Mouse (Mus musculus): ENCODE measurements around the gene Mfsd6. TPM values are rescaled to one million over a fixed set of nuclear protein-coding genes. Genes with fewer than 3 reads are reported as not detected.

Mfsd6 gene
- total RNA-seq (2022): 10 to 100 TPM; 19.9 to 22.8 (median 21.4) TPM

- peak; percentile 29 for DNase-seq (ENCODE audit: low spot score)
Measured at GRCm38 (mm10) chr1:52727056-52727900, at the start of gene Mfsd6. Mfsd6 (minus strand) TSS chr1:52727462.

DNA sequence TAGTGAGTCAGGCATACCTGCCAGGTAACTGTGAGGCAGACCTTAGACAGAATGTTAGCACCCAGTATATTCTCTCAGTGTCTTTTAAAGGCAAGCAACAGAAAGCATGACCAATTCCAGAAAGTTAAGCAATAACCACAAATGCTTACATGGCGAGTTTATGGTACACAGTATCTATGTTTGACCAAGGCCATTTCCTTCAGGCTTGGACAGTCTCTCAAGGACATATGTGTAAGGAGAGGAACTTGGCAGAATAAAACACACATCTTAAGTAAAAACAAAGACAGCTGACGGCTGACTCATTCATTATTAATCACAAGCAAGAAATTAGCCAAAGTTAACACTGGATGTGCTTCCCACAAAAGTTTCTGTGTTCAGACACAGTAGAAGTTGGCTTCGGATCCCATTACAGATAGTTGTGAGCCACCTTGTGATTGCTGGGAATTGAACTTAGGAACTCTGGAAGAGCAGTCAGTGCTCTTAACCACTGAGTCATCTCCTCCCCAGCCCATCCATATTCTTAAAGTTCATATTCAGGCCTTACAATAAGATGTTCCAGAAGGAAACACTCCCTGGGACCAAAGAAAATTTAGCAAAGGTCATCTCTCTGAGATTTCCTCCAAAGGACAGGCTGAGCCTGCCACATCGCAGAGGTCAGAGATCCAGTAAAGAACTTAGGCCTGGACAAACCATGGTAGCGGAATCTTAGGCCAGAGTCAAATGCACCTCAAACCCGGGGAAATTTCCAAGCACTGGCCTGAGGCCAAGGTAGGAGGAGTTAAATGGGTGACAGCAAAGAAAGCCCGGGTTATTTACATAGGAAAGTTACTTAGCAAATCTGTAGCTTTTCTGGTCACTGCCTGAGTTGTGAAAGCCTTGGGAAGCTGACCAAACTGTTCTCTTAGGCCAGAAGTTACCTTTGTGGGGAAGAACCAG lies 38.2 kb upstream of the Mfsd6 start:
- DNase-seq (ENCODE audit: low spot score): peak; percentile 18

- DNase-seq (ENCODE audit: low spot score): no peak
Measured at GRCm38 (mm10) chr1:52763894-52764809, 36.9 kb upstream of the Mfsd6 start.

GRCm38 (mm10) chr1:52758174-52758573 lies 30.9 kb upstream of the Mfsd6 start:
- no peak for DNase-seq (ENCODE audit: low spot score)

- no peak for DNase-seq (ENCODE audit: low spot score)
Measured at GRCm38 (mm10) chr1:52754331-52754730, 27.1 kb upstream of the Mfsd6 start.

GRCm38 (mm10) chr1:52753828-52754227 lies 26.6 kb upstream of the Mfsd6 start:
- no peak for DNase-seq (ENCODE audit: low spot score)

GRCm38 (mm10) chr1:52752706-52753105 lies 25.4 kb upstream of the Mfsd6 start:
- no peak for DNase-seq (ENCODE audit: low spot score)

DNA sequence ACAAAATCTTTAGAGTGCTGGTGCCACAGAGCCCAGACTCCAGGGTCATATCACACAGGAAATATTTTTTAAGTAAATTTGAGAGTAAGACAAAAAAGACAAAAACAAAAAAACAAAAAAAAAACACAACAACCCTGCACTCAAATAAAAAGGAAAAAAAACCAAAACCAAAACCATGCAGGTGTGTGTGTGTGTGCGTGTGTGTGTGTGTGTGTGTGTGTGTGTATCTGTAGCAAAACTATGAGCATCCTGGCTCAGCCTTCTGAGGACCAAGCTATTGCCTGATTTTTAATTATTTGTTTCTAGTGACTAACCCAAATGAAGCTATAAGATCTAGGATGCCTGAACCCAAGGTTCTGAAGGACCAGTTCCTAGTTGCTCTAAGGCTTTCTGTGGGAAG lies 24.4 kb upstream of the Mfsd6 start:
- DNase-seq (ENCODE audit: low spot score): no peak

DNA sequence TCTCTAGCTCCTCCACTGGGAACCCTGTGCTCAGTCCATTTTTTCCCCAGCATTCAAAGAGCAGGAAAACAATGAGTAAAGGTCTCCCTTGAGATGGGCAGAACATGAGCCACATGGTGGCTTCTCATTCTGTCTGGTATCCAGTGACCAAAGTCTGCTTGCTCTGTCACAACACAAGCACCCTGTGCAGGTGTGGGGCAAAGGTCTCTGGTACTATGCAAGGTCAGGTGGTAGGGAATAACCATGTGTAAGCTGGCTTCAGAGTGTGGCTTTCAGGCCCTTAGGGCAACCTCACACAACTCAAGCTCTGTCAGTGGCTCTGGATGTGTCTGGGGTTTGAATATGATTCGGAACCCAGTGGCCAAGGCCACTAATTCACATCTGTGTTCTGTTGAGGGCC lies 22.7 kb upstream of the Mfsd6 start:
- no peak for DNase-seq (ENCODE audit: low spot score)

GRCm38 (mm10) chr1:52748260-52748659 lies 21.0 kb upstream of the Mfsd6 start:
- DNase-seq (ENCODE audit: low spot score): peak; percentile 66

DNA sequence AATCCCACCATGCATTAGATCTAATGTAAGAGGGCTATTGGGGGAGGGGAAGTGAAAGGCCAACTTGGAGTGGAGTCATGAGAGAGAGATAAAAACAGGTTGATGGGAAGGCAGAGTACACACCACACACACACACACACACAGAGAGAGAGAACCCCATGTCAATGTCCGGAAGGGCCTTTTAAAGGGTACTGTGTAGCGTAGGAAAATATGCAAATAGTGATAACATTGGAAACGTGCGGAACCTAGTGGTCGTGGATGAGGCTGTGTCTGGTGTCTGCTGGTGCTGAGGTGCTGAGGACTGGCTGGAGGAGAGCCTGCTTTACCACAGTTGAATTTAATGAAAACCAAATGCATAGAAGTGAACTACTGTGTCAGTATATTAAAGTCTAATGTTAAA lies 15.3 kb upstream of the Mfsd6 start:
- no peak for DNase-seq (ENCODE audit: low spot score)

- DNase-seq (ENCODE audit: low spot score): peak; percentile 31
Measured at GRCm38 (mm10) chr1:52734208-52734607, 6.9 kb upstream of the Mfsd6 start.

DNA sequence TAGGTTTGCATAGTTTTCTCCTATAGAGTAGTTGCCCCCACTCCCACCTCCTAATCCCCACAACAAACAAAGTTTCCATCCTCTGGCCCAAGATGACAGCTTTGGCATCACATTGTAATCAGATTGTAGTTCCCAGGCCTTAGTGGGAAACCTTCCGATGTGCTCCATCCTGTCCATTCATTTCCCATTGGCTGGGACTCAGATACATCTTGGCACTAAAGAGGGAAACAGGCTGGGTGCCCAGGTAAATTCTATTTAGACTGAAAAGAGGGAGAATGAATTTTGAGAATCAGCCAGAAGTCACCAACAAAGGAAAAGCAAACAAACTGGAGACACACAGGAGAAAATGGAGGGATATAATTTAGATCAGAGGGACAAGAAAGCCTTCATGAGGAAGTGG lies 3.0 kb upstream of the Mfsd6 start:
- DNase-seq (ENCODE audit: low spot score): no peak

GRCm38 (mm10) chr1:52728857-52729489 lies 1.7 kb upstream of the Mfsd6 start:
- no peak for DNase-seq (ENCODE audit: low spot score)

GRCm38 (mm10) chr1:52726371-52727055 lies 749 bp downstream of the Mfsd6 start:
- DNase-seq (ENCODE audit: low spot score): peak; percentile 50

DNA sequence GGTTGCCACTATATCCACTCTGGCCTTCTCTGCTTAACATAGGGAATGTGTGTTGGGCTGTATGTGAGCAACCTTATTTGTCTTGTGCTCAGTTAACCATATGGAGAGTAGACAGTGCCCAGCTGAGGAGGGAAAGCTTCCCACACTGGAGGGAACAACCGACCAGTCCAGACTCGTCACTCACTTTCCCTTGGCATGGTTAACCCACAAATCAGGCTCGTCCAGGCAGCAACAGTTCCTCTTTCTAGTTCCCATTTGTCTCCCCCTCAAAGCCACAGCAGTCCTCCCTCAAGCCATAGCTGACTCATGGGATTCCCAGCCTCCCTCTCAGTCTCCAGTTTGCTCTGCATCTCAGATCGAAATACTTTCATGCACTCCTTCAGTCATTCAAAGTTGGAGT lies 4.7 kb downstream of the Mfsd6 start:
- DNase-seq (ENCODE audit: low spot score): peak; percentile 47

- no peak for DNase-seq (ENCODE audit: low spot score)
Measured at GRCm38 (mm10) chr1:52719096-52719495, 8.2 kb downstream of the Mfsd6 start.

- peak; percentile 32 for DNase-seq (ENCODE audit: low spot score)
Measured at GRCm38 (mm10) chr1:52718068-52718748, 9.1 kb downstream of the Mfsd6 start.

GRCm38 (mm10) chr1:52714451-52714850 lies 12.8 kb downstream of the Mfsd6 start:
- DNase-seq (ENCODE audit: low spot score): no peak

DNA sequence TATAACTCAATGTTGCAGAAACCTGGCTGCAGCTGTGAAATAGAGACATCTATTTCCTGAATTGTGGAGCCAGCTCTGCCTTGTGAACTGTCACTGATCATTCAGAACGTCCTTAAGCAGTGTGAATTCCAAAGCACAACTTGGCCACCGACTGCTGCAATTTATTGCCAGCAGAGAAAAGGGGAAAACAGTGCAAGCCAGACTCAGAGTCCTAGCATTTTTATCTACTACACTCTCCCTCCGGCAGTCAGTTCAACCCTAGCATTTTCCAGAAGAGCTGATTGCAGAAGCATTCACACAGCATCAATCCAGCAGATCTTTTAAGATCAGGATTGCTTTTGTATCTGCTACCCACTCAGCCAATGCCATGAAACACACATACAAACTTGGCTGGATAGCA lies 13.2 kb downstream of the Mfsd6 start:
- no peak for DNase-seq (ENCODE audit: low spot score)
